Mouse (Mus musculus) ES-Bruce4 (cell line): ENCODE measurements around the gene Bola3. TPM values are rescaled to one million over a fixed set of nuclear protein-coding genes. Genes with fewer than 3 reads are reported as not detected.

Experiments
- H3K27ac ChIP-seq: 2 replicates; pipeline ENCODE4 v1.5.1; 2012; ENCODE audit warnings: low read length, inconsistent platforms; ENCODE audit not compliant: insufficient read depth
- H3K27me3 ChIP-seq: 2 replicates; pipeline ENCODE4 v1.6.1; 2012; ENCODE audit warnings: mild to moderate bottlenecking, low read length, inconsistent platforms; ENCODE audit not compliant: control insufficient read depth, poor library complexity, insufficient read depth, severe bottlenecking
- H3K36me3 ChIP-seq: 2 replicates; pipeline ENCODE4 v1.6.1; 2012; ENCODE audit warnings: inconsistent platforms, mild to moderate bottlenecking, low read length, moderate library complexity; ENCODE audit not compliant: control insufficient read depth, poor library complexity, insufficient read depth, severe bottlenecking
- H3K4me1 ChIP-seq: one replicate; pipeline ENCODE4 v1.8.1; 2011; ENCODE audit warnings: low read length; ENCODE audit not compliant: control insufficient read depth, insufficient read depth
- H3K4me3 ChIP-seq: 2 replicates; pipeline ENCODE4 v1.5.1; 2011; ENCODE audit warnings: low read depth, mild to moderate bottlenecking, low read length
- H3K9ac ChIP-seq: 2 replicates; pipeline ENCODE4 v1.6.1; 2012; ENCODE audit warnings: low read depth, mild to moderate bottlenecking, inconsistent platforms; ENCODE audit not compliant: poor library complexity, severe bottlenecking
- H3K9me3 ChIP-seq: replicated peaks from 2 replicates; pipeline ENCODE4 v1.6.1; 2012; ENCODE audit warnings: mild to moderate bottlenecking, low read length, inconsistent platforms; ENCODE audit not compliant: control insufficient read depth, poor library complexity, insufficient read depth, severe bottlenecking
- CTCF ChIP-seq: IDR thresholded peaks from one replicate; pipeline ENCODE4 v1.8.1; 2011; ENCODE audit warnings: low read depth, low read length
- EP300 ChIP-seq: IDR thresholded peaks from 2 replicates; pipeline ENCODE4 v1.6.1; 2011; ENCODE audit warnings: low read depth, low read length; ENCODE audit not compliant: insufficient read depth
- POLR2A ChIP-seq: IDR thresholded peaks from one replicate; pipeline ENCODE4 v1.8.1; 2011; ENCODE audit warnings: low read length; ENCODE audit not compliant: insufficient read depth
- polyA plus RNA-seq: library from polyadenylated mRNA; stranded (reverse); fragments of >200 nt; gene quantifications from 2 replicates; pipeline ENCODE4 v1.2.4, GENCODE M21; 2011; ENCODE audit warnings: low read depth; ENCODE audit not compliant: missing spikeins, insufficient read depth, insufficient read length

Bola3 gene
- polyA plus RNA-seq, 1 experiment = 38.1 TPM

DNA sequence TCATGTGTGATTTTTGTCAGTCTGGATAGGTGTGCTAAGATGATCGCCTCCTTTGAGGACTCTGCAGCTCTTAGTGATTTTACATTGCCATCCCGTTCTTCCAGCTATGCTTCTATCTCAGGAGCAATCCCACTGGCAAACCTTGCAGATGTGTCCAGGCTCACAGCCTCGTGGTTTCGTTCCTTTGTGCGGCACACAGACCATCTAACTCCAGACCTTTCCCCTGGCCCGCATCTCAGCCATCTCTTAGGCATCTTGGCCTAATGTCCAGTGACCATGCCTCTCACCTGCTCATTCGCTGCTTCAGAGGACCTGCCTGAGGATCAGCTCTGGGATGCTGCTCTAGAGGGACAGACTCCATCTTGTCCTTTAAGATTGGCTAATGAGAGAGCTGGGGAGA is 1.2 kb downstream of the Bola3 start:
- H3K36me3 ChIP-seq = no peaks in the 10 kb centered on the region
- H3K27me3 ChIP-seq = no peaks in the 10 kb centered on the region
- peaks cover 3% of the 10 kb centered on the region for H3K4me1 ChIP-seq
- peak overlapping the region; percentile 91 for H3K4me3 ChIP-seq
- no peaks in the 10 kb centered on the region for H3K9me3 ChIP-seq
- peak overlapping the region; percentile 89 for H3K9ac ChIP-seq
- H3K27ac ChIP-seq = no peak overlapping the region
- TF ChIP-seq POLR2A = no peak
- no peak for TF ChIP-seq EP300
- TF ChIP-seq CTCF = no peak

DNA sequence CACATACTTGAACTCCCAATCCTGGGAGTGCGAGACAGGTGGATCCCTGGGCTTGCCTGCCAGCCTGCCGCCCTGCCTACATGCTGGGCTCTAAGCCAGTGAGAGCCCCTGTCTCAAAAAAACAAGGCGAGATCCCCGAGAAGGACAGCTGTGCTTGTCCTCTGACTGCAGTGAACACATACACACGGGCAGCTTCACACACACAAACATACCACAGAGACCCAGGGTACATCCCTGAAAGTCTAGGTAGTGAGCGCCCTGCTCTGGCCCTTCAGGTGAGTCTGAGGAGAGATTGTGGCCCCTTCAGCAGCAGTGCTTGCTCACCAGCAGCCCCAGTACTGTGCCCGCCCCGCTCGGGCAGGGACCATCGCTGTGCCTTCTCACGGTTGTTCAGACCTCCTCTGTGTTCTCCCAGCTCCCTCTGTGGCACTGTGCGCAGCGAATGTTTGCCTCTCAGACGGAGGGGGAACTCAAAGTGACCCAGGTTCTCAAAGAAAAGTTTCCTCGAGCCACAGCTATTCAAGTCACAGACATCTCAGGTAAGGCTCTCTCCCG is 2.0 kb downstream of the Bola3 start:
- no peaks in the 10 kb centered on the region for H3K9me3 ChIP-seq
- no peak overlapping the region for H3K4me3 ChIP-seq
- H3K9ac ChIP-seq = no peak overlapping the region
- TF ChIP-seq EP300 (no peak), POLR2A (no peak), CTCF (no peak)
- H3K4me1 ChIP-seq = peaks cover 3% of the 10 kb centered on the region
- H3K27ac ChIP-seq = no peak overlapping the region
- no peaks in the 10 kb centered on the region for H3K36me3 ChIP-seq
- H3K27me3 ChIP-seq = no peaks in the 10 kb centered on the region

DNA sequence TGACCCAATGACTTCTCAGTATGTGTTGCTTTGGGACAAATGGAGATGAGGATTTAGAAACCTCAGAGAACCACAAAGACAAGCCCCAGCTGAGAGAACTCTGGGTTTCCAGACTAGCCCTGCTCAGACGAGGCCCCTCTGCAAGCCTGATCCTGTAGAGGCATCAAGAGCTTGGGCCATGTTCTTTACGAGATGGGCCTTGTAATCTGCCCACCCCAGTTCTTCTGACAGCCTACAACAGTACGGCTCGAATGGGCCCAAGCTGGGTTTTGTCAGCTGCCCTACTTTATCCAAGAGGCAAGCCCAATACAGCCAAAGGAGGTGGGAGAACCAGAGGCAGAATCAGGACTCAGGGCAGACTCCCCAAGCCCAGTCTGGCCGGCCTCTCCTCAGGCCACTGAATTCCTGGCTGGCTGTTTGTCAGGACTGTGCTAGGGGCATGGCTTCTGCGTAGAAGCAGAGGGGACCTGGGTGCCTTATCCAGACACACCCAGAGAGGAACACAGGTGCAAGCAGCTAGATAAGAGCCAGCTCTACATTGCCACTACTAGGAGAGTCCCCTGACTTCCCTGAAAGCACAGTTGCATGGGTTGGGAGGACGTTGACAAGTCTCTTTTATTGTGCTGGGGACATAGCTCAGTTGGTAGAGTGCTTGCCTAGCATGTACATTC is 2.7 kb downstream of the Bola3 start:
- Histone ChIP-seq H3K9ac (no peak overlapping the region), H3K36me3 (no peaks in the 10 kb centered on the region)
- TF ChIP-seq POLR2A (no peak), EP300 (no peak), CTCF (no peak)

DNA sequence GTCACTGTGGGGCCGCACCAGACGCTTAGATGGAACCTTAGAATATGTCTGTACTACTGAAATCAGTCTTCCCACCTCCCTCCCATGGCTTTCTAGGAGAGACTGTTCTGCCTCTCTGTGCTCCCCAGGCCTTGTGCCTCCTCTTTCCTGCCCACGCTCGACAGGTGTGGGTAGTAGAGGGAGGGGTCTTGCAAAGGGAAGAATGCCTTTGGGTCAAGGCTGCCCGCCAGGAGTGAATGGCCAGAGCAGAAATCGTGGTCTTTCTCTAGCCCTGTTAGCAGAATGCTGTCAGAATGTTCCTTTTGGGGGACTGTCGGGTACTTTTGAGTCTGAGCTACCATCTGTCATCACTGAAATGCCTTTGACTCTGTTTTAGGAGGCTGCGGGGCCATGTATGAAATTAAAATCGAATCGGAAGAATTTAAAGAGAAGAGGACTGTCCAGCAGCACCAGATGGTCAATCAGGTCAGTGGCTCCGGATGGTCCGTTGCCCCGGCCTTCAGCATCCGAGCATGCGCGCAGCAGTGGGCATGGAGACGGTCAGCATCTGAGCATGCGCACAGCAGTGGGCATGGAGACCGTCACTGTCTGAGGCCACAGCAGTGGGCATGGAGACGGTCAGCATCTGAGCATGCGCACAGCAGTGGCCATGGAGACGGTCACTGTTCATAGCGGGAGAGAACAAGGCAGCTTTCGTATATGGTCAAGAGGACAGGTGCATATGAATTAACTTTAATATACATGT is 3.9 kb downstream of the Bola3 start:
- H3K36me3 ChIP-seq = no peaks in the 10 kb centered on the region
- no peak for TF ChIP-seq EP300
- no peak for TF ChIP-seq CTCF
- TF ChIP-seq POLR2A = no peak

More for the DNA sequence above, 2.7 kb downstream of the Bola3 start:
- no peaks in the 10 kb centered on the region for H3K9me3 ChIP-seq
- H3K4me3 ChIP-seq = no peak overlapping the region
- peaks cover 3% of the 10 kb centered on the region for H3K4me1 ChIP-seq
- no peak overlapping the region for H3K27ac ChIP-seq
- H3K27me3 ChIP-seq = no peaks in the 10 kb centered on the region

DNA sequence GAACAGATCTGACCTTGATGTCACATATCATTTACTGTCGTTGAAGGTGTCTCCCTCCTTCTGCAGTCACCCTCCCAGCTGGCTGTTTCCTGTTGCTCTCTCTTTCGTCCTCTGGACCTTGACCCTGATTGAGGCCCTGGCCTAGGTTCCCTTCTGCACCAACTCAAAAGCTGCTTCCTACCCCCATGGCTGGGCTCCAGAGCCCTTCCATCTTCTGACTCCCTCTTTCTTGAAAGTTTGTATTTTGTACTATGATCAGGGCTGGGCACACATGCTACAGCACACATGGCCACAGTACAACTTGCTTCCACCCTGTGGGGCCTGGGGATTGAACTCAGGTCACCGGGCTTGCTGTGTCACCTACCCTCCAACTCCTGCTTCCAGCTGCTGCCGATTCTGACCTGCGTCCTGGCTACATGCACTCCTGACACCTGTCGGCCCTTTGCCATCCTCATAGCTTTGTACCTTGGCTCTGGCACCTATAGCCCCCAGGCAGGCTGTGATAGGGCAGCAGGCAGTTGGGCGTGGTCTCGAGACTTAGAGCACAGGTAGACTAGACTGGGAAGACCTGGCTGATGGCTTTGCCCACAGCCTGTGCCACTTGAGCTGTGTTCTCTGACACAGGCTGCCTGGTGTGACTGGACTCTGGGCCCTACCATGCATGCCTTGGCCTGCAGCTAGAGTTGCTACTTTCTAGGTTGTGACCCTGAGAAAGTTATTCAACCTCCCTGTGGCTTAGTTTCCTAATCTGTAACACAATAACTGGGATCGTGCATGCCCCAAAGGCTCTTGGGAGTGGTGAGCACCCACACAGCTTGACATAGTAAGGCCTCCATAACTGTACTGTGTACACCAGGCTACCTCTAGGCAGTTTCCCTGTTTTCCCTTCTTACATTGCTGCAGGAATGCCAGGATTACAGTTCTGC is 6.2 kb downstream of the Bola3 start:
- H3K36me3 ChIP-seq = peaks cover 2% of the 10 kb centered on the region; the same call in 1 of the 2 replicates
- H3K9ac ChIP-seq = no peak overlapping the region
- no peaks in the 10 kb centered on the region for H3K9me3 ChIP-seq
- H3K27ac ChIP-seq = no peak overlapping the region
- H3K27me3 ChIP-seq = no peaks in the 10 kb centered on the region
- no peak overlapping the region for H3K4me3 ChIP-seq
- TF ChIP-seq EP300 (no peak), CTCF (no peak), POLR2A (no peak)
- H3K4me1 ChIP-seq = no peaks in the 10 kb centered on the region

More for the DNA sequence above, 3.9 kb downstream of the Bola3 start:
- no peak overlapping the region for H3K4me3 ChIP-seq
- H3K4me1 ChIP-seq = peaks cover 3% of the 10 kb centered on the region
- H3K27ac ChIP-seq = no peak overlapping the region
- H3K27me3 ChIP-seq = no peaks in the 10 kb centered on the region
- H3K9ac ChIP-seq = no peak overlapping the region
- H3K9me3 ChIP-seq = no peaks in the 10 kb centered on the region
